Mouse (Mus musculus): Measurements from ENCODE around the gene Cd276.
A peak's percentile ranks its signal among the peaks of the same experiment; 100 is the strongest.

The Cd276 gene

GRCm38 (mm10) chr9:58550928-58551327 lies 4.3 kb downstream of the Cd276 start:
- DNase-seq (ENCODE audit: low spot score) = no peak

DNA sequence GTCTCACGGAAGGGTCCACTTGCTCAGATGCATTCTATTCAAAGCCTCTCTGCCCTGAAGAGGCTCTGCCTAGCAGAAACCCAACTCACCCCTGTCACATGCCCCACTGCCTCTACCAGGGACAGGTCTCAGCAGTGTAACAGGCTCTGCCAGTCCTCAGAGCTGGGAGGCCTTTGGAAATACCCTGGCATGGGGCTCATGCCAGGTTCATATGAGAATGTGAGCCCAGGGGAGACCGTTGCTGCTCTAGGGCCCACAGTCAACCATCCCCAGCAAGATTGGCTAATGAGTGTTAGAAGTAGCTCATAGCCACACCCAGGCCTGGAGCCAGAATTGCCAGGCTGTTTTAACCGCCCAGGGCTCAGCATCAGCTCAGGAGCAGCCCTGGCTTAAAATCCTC lies 5.5 kb downstream of the Cd276 start:
- DNase-seq (ENCODE audit: low spot score) = no peak

DNA sequence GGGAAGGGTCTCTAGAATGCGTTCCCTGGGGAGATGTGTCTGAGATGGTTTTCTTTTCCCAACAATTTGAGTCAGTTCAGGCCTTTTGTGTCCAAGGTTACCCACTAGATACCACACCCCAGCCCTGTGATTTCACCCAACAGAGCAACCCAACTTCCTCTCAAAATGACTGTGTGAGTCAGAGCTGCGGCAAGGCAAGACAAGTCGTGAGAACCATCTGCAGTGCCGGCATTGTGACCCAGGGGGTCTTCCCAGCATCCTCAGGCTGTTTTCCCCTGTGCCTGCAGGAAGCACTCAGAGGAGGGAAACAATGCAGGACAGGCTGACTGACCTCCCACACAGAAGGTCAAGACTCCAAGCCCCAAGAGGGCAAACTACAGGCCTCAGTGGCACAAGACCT lies 6.3 kb downstream of the Cd276 start:
- no peak for DNase-seq (ENCODE audit: low spot score)

GRCm38 (mm10) chr9:58546630-58547360 lies 8.4 kb downstream of the Cd276 start:
- no peak for DNase-seq (ENCODE audit: low spot score)

- no peak for DNase-seq (ENCODE audit: low spot score)
Observed at GRCm38 (mm10) chr9:58545428-58545827, 9.8 kb downstream of the Cd276 start.

GRCm38 (mm10) chr9:58544879-58545324 lies 10.3 kb downstream of the Cd276 start:
- DNase-seq (ENCODE audit: low spot score) = no peak

- DNase-seq (ENCODE audit: low spot score) = peak; percentile 65
Observed at GRCm38 (mm10) chr9:58541895-58542338, 13.3 kb downstream of the Cd276 start.

- DNase-seq (ENCODE audit: low spot score) = no peak
Observed at GRCm38 (mm10) chr9:58539886-58540285, 15.4 kb downstream of the Cd276 start.

- DNase-seq (ENCODE audit: low spot score) = no peak
Observed at GRCm38 (mm10) chr9:58537774-58538173, 17.5 kb downstream of the Cd276 start.

GRCm38 (mm10) chr9:58535447-58536134 lies 19.6 kb downstream of the Cd276 start:
- DNase-seq (ENCODE audit: low spot score) = peak; percentile 31

DNA sequence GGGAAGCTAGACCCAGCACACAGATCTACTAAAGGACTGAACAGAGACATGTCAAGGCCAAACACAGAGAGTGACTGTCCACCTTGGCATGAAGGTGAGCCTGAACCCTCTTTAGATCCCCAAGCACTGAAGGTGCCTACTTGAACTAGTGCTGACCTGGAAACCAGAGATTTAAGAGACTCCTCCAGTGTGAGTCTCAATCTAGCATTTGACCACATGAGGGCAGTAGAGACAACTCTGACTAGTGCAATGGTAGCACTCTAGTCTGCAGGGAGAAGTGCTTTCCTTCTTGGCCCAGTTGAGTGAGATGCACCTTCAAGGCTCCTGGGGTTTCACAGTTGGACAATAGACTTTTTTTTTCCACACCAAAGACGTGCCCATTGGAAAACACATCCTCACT lies 20.5 kb downstream of the Cd276 start:
- DNase-seq (ENCODE audit: low spot score) = no peak

- DNase-seq (ENCODE audit: low spot score) = no peak
Observed at GRCm38 (mm10) chr9:58533322-58533721, 21.9 kb downstream of the Cd276 start.

DNA sequence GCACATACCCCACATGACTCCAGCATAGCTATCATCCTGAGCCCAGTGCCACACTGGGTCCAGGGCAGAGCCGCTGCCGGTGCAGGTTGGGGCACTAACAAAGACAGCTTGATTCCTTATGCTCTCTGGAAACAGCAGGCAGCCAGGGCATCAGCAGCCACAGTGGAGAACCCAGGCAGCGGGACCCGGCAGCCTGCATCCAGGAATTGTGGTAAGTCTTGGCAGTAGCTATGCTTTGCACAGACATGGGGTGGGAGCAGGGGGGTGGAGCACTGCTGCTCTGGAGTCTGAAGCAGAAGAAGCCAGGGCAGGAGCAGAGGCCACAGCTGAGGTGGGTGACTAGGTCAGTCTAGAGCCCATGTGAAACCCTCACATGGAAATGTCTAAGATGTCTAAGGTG lies 23.0 kb downstream of the Cd276 start:
- DNase-seq (ENCODE audit: low spot score) = no peak

GRCm38 (mm10) chr9:58530407-58530806 lies 24.8 kb downstream of the Cd276 start:
- no peak for DNase-seq (ENCODE audit: low spot score)

GRCm38 (mm10) chr9:58527841-58528240 lies 27.4 kb downstream of the Cd276 start:
- DNase-seq (ENCODE audit: low spot score) = no peak

- DNase-seq (ENCODE audit: low spot score) = no peak
Observed at GRCm38 (mm10) chr9:58525108-58525507, 30.1 kb downstream of the Cd276 start.

DNA sequence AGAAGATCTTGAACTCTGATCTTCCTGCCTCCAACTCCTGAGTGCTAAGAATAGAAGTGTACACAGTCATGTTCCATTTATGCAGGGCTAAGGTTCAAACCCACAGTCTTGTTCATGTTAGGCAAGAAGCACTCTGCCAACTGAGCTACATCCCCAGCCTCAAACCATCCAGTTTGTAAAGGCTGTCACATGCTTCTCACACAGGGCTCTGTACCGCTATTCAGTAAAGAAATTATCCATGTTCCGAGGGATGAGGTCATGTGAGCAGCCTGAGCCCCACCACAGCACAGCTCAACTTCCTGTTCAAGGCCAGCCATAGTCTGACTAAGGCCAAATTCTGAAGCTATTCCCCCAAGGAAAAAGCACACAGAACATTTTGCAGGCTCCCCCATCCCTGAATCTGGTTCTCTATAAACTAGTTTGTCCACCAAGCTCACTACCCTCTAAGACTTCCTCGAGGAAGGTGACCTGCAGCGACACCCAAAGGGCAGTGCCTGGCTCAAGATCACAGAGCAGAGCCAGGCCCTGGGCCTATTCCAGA lies 33.3 kb downstream of the Cd276 start:
- no peak for DNase-seq (ENCODE audit: low spot score)

GRCm38 (mm10) chr9:58520816-58521581 lies 34.2 kb downstream of the Cd276 start:
- no peak for DNase-seq (ENCODE audit: low spot score)

GRCm38 (mm10) chr9:58519953-58520352 lies 35.3 kb downstream of the Cd276 start:
- DNase-seq (ENCODE audit: low spot score) = no peak

GRCm38 (mm10) chr9:58517866-58518750 lies 37.1 kb downstream of the Cd276 start:
- no peak for DNase-seq (ENCODE audit: low spot score)

DNA sequence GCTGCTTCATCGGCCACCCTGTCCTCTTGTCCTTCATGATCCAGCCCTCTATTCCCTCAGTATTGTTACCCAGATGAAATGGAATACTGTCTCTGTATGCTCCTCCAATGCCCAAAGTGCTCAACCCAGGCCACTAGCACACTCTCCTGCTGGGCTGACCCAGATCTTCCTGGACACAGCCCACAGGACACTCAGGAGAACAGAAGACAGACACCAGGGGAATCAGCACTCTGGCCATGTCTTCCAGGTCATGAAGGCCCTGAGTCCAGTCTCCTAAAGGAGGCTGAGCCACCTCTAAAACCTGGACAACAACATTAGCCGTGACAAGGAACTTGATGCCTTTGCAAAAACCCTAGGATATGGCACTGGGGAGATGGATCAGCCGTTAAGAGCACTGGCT lies 38.8 kb downstream of the Cd276 start:
- DNase-seq (ENCODE audit: low spot score) = no peak

Measured in ovary, postnatal 36 days (tissue).